In genomic region chr6:148784418-148784817, GRCm38 (mm10) we compare ENCODE assay signal across 27 mouse cellular contexts.
"Had no signal": no experiment of that assay in that cellular context is flagged by ENCODE, and none has a peak within 500 bp of the region (broad histone marks: within the 10 kb centered on the region; RNA-seq: fewer than 3 reads in every experiment).

No protein-coding gene starts in this region.

- H3K27me3 ChIP-seq: heart, embryonic 13.5 days; heart, embryonic 15.5 days; hindbrain, embryonic 12.5 days; intestine, embryonic 15.5 days; kidney, embryonic 15.5 days; limb, embryonic 12.5 days; liver, embryonic 13.5 days had no signal

- H3K4me2 ChIP-seq: heart, embryonic 11.5 days; heart, embryonic 13.5 days; heart, embryonic 15.5 days; hindbrain, embryonic 12.5 days; hindbrain, embryonic 14.5 days; intestine, embryonic 15.5 days; kidney, embryonic 15.5 days; limb, embryonic 12.5 days; liver, embryonic 11.5 days; liver, embryonic 13.5 days had no signal

- H3K4me1 ChIP-seq: heart, embryonic 15.5 days; hindbrain, embryonic 10.5 days; hindbrain, embryonic 12.5 days; intestine, embryonic 15.5 days; kidney, embryonic 15.5 days; limb, embryonic 10.5 days; limb, embryonic 12.5 days; liver, embryonic 13.5 days had no signal

- H3K9me3 ChIP-seq: heart, embryonic 13.5 days; heart, embryonic 15.5 days; hindbrain, embryonic 10.5 days; hindbrain, embryonic 12.5 days; intestine, embryonic 15.5 days; kidney, embryonic 15.5 days; limb, embryonic 10.5 days; limb, embryonic 12.5 days; liver, embryonic 13.5 days had no signal

- ATAC-seq: hindbrain, embryonic 16.5 days; inflammation-experienced regulatory T-cells, adult 6 months; intestine, embryonic 15.5 days; intestine, postnatal 0 days had no signal

- H3K4me3 ChIP-seq: gastrocnemius, adult 2 months; heart, adult 2 months; heart, embryonic 13.5 days; heart, embryonic 15.5 days; hindbrain, embryonic 10.5 days; hindbrain, embryonic 12.5 days; intestine, embryonic 15.5 days; kidney, embryonic 15.5 days; layer of hippocampus, adult 2 months; left cerebral cortex, adult 2 months; limb, embryonic 10.5 days; limb, embryonic 12.5 days; liver, embryonic 13.5 days had no signal

- H3K9ac ChIP-seq: heart, embryonic 13.5 days; heart, embryonic 15.5 days; hindbrain, embryonic 12.5 days; hindbrain, embryonic 14.5 days; intestine, embryonic 15.5 days; kidney, embryonic 15.5 days; limb, embryonic 12.5 days; liver, embryonic 13.5 days had no signal

- DNase-seq: gastrocnemius, adult 2 months; gastrocnemius, postnatal 10 days; gastrocnemius, postnatal 25 days; heart, adult 2 months; heart, postnatal 4 days; kidney, adult 18-20 months; kidney, adult 8-10 months; kidney, postnatal 10 days; kidney, postnatal 25 days; liver; liver, embryonic 13.5 days had no signal

- H3K27ac ChIP-seq: gastrocnemius, adult 2 months; heart, adult 2 months; heart, embryonic 13.5 days; heart, embryonic 15.5 days; hindbrain, embryonic 10.5 days; hindbrain, embryonic 12.5 days; hindbrain, embryonic 14.5 days; intestine, embryonic 15.5 days; kidney, embryonic 15.5 days; layer of hippocampus, adult 2 months; left cerebral cortex, adult 2 months; limb, embryonic 10.5 days; limb, embryonic 12.5 days; liver, embryonic 13.5 days had no signal
